Mouse (Mus musculus): ENCODE data around the gene Adamts2. TPM values are rescaled to one million over a fixed set of nuclear protein-coding genes. Genes with fewer than 3 reads are reported as not detected.

The Adamts2 gene
- polyA plus RNA-seq, 1 experiment from 2014 or later, result 2.7 TPM

DNA sequence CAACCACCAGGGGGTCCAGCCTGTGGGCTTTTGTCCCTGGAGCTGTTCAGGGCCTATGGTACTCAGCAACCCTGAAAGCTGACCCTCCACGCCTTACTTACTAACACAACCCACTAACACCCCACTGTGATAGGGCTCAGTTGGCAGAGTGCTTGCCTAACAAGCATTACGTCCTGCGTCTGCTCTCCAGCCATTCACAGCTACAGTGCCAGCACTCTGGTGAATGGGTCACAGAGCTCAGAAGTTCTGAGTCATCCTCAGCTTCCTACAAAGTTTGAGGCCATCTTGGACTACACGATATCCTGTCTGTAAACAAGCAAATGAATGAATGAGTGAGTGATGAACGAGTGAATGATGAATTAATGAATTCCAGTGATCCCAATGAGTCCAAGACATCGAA is 118.5 kb downstream of the Adamts2 start:
- H3K27ac ChIP-seq (replicated peaks; ENCODE audit: low read depth, low read length), result no peak overlapping the region
- H3K4me2 ChIP-seq (ENCODE audit: low read length), result no peak overlapping the region
- H3K9ac ChIP-seq (replicated peaks; ENCODE audit: low read length), result no peak overlapping the region
- no peaks in the 10 kb centered on the region for H3K27me3 ChIP-seq (ENCODE audit: control insufficient read depth, insufficient read depth, low read length)
- no peaks in the 10 kb centered on the region for H3K4me1 ChIP-seq (ENCODE audit: control insufficient read depth, insufficient read depth, low read length)
- no peak for ATAC-seq (ENCODE audit: low FRiP score, low TSS enrichment)
- H3K9me3 ChIP-seq (ENCODE audit: control insufficient read depth, low read length), result no peaks in the 10 kb centered on the region
- H3K36me3 ChIP-seq (ENCODE audit: control insufficient read depth, insufficient read depth, low read length), result no peaks in the 10 kb centered on the region
- DNase-seq, result no peak
- WGBS, result 74% methylated on average over 6 of the region's 6 CpGs
- H3K4me3 ChIP-seq (replicated peaks; ENCODE audit: low read depth, low read length), result no peak overlapping the region

- Histone ChIP-seq H3K27ac (replicated peaks; ENCODE audit: low read depth, low read length) (no peak overlapping the region), H3K9ac (replicated peaks; ENCODE audit: low read length) (no peak overlapping the region), H3K36me3 (ENCODE audit: control insufficient read depth, insufficient read depth, low read length) (no peaks in the 10 kb centered on the region), H3K27me3 (ENCODE audit: control insufficient read depth, insufficient read depth, low read length) (no peaks in the 10 kb centered on the region), H3K4me3 (replicated peaks; ENCODE audit: low read depth, low read length) (no peak overlapping the region), H3K4me1 (ENCODE audit: control insufficient read depth, insufficient read depth, low read length) (no peaks in the 10 kb centered on the region), H3K4me2 (ENCODE audit: low read length) (no peak overlapping the region), H3K9me3 (ENCODE audit: control insufficient read depth, low read length) (no peaks in the 10 kb centered on the region)
- no peak for ATAC-seq (ENCODE audit: low FRiP score, low TSS enrichment)
- 47% methylated on average over 12 of the region's 12 CpGs for WGBS
- DNase-seq, result peak; percentile 54
Measured at GRCm38 (mm10) chr11:50720856-50721550, 119.1 kb downstream of the Adamts2 start.

- H3K4me2 ChIP-seq (ENCODE audit: low read length), result no peak overlapping the region
- no peaks in the 10 kb centered on the region for H3K36me3 ChIP-seq (ENCODE audit: control insufficient read depth, insufficient read depth, low read length)
- H3K4me1 ChIP-seq (ENCODE audit: control insufficient read depth, insufficient read depth, low read length), result no peaks in the 10 kb centered on the region
- DNase-seq (no peak), ATAC-seq (ENCODE audit: low FRiP score, low TSS enrichment) (no peak)
- H3K27me3 ChIP-seq (ENCODE audit: control insufficient read depth, insufficient read depth, low read length), result no peaks in the 10 kb centered on the region
- H3K4me3 ChIP-seq (replicated peaks; ENCODE audit: low read depth, low read length), result no peak overlapping the region
- WGBS, result 82% methylated on average over 4 of the region's 4 CpGs
- no peak overlapping the region for H3K9ac ChIP-seq (replicated peaks; ENCODE audit: low read length)
- no peak overlapping the region for H3K27ac ChIP-seq (replicated peaks; ENCODE audit: low read depth, low read length)
- H3K9me3 ChIP-seq (ENCODE audit: control insufficient read depth, low read length), result no peaks in the 10 kb centered on the region
Measured at GRCm38 (mm10) chr11:50725595-50725994, 123.7 kb downstream of the Adamts2 start.

DNA sequence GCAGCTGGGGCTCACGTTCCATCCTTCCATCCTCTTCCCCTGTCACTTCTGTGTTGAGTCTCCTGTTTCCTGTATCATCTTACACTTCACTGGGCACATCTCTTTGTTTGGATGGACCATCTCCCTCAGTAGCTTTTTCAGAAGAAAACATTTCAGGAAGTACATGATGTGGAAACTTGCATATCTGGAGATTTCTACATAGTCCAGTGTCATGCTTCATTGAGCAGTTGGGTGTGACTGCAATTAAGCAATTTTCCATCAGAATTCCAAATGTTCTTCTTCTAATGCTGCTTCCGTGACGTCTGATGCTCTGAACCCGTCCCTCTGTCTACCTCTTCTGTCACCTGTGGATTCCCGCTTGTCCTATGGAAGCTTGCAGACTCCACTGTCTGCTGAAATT is 124.2 kb downstream of the Adamts2 start:
- Histone ChIP-seq H3K27me3 (ENCODE audit: control insufficient read depth, insufficient read depth, low read length) (no peaks in the 10 kb centered on the region), H3K4me1 (ENCODE audit: control insufficient read depth, insufficient read depth, low read length) (no peaks in the 10 kb centered on the region), H3K36me3 (ENCODE audit: control insufficient read depth, insufficient read depth, low read length) (no peaks in the 10 kb centered on the region), H3K9ac (replicated peaks; ENCODE audit: low read length) (no peak overlapping the region), H3K4me3 (replicated peaks; ENCODE audit: low read depth, low read length) (no peak overlapping the region), H3K9me3 (ENCODE audit: control insufficient read depth, low read length) (no peaks in the 10 kb centered on the region), H3K27ac (replicated peaks; ENCODE audit: low read depth, low read length) (no peak overlapping the region), H3K4me2 (ENCODE audit: low read length) (no peak overlapping the region)
- 89% methylated on average over 5 of the region's 5 CpGs for WGBS
- DNase-seq (no peak), ATAC-seq (ENCODE audit: low FRiP score, low TSS enrichment) (no peak)

DNA sequence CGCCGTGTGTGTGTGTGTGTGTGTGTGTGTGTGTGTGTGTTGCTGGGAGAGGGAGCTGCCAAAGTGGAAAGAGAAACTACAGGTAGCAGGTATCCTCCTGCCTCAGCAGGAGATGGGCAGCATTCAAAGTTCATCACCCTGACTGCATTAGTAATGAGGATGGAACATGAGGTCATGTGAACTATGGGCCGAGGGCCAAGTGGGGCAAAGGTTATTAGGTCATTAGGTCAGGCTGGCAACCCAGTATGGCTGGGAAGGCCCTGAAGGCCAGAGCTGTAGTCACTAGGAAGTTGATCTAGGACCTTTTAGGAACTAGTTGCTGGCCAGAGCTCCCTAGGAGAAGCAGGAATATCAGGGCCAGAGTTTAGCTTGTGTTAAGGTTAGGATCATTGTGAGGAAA is 131.3 kb downstream of the Adamts2 start:
- H3K27ac ChIP-seq (replicated peaks; ENCODE audit: low read depth, low read length), result no peak overlapping the region
- DNase-seq, result no peak
- no peaks in the 10 kb centered on the region for H3K36me3 ChIP-seq (ENCODE audit: control insufficient read depth, insufficient read depth, low read length)
- no peak overlapping the region for H3K9ac ChIP-seq (replicated peaks; ENCODE audit: low read length)
- H3K27me3 ChIP-seq (ENCODE audit: control insufficient read depth, insufficient read depth, low read length), result no peaks in the 10 kb centered on the region
- ATAC-seq (ENCODE audit: low FRiP score, low TSS enrichment), result no peak
- no peak overlapping the region for H3K4me3 ChIP-seq (replicated peaks; ENCODE audit: low read depth, low read length)
- H3K4me1 ChIP-seq (ENCODE audit: control insufficient read depth, insufficient read depth, low read length), result no peaks in the 10 kb centered on the region
- H3K4me2 ChIP-seq (ENCODE audit: low read length), result no peak overlapping the region
- no peaks in the 10 kb centered on the region for H3K9me3 ChIP-seq (ENCODE audit: control insufficient read depth, low read length)
- 82% methylated on average over 3 of the region's 3 CpGs for WGBS

- Histone ChIP-seq H3K4me2 (ENCODE audit: low read length) (no peak overlapping the region), H3K36me3 (ENCODE audit: control insufficient read depth, insufficient read depth, low read length) (no peaks in the 10 kb centered on the region), H3K9me3 (ENCODE audit: control insufficient read depth, low read length) (no peaks in the 10 kb centered on the region), H3K27me3 (ENCODE audit: control insufficient read depth, insufficient read depth, low read length) (no peaks in the 10 kb centered on the region), H3K4me1 (ENCODE audit: control insufficient read depth, insufficient read depth, low read length) (no peaks in the 10 kb centered on the region), H3K9ac (replicated peaks; ENCODE audit: low read length) (no peak overlapping the region), H3K4me3 (replicated peaks; ENCODE audit: low read depth, low read length) (no peak overlapping the region), H3K27ac (replicated peaks; ENCODE audit: low read depth, low read length) (no peak overlapping the region)
- no peak for ATAC-seq (ENCODE audit: low FRiP score, low TSS enrichment)
- 79% methylated on average over 4 of the region's 4 CpGs for WGBS
- DNase-seq, result peak; percentile 21
Measured at GRCm38 (mm10) chr11:50734129-50734528, 132.2 kb downstream of the Adamts2 start.

DNA sequence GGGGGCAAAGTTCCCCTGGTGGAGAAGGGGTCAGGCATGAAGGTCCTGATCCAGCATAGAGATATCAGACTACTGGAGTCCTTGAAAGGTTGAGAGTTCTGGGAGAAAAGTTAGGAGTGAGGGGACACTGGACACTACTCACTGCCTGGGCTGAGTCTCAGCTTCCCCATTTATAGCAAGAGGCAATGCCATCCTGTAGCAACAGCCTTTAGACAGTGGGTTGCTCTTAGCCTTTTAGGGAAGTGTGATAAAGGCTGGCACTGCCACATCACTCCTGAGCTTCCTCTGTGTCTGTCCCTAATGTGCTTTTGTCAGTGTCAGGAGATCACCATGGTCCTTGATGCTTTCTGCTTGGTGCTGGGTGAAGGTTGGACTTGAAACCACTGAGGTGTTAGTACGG is 134.7 kb downstream of the Adamts2 start:
- no peak overlapping the region for H3K27ac ChIP-seq (replicated peaks; ENCODE audit: low read depth, low read length)
- H3K9me3 ChIP-seq (ENCODE audit: control insufficient read depth, low read length), result no peaks in the 10 kb centered on the region
- H3K4me3 ChIP-seq (replicated peaks; ENCODE audit: low read depth, low read length), result no peak overlapping the region
- H3K9ac ChIP-seq (replicated peaks; ENCODE audit: low read length), result no peak overlapping the region
- no peak for ATAC-seq (ENCODE audit: low FRiP score, low TSS enrichment)
- no peak for DNase-seq
- 100% methylated on average over 1 of the region's 1 CpGs for WGBS
- no peaks in the 10 kb centered on the region for H3K36me3 ChIP-seq (ENCODE audit: control insufficient read depth, insufficient read depth, low read length)
- no peak overlapping the region for H3K4me2 ChIP-seq (ENCODE audit: low read length)
- H3K27me3 ChIP-seq (ENCODE audit: control insufficient read depth, insufficient read depth, low read length), result no peaks in the 10 kb centered on the region
- H3K4me1 ChIP-seq (ENCODE audit: control insufficient read depth, insufficient read depth, low read length), result no peaks in the 10 kb centered on the region

- WGBS, result 87% methylated on average over 1 of the region's 1 CpGs
- no peaks in the 10 kb centered on the region for H3K36me3 ChIP-seq (ENCODE audit: control insufficient read depth, insufficient read depth, low read length)
- no peak for ATAC-seq (ENCODE audit: low FRiP score, low TSS enrichment)
- no peaks in the 10 kb centered on the region for H3K4me1 ChIP-seq (ENCODE audit: control insufficient read depth, insufficient read depth, low read length)
- H3K4me2 ChIP-seq (ENCODE audit: low read length), result no peak overlapping the region
- H3K9ac ChIP-seq (replicated peaks; ENCODE audit: low read length), result no peak overlapping the region
- no peak for DNase-seq
- H3K27me3 ChIP-seq (ENCODE audit: control insufficient read depth, insufficient read depth, low read length), result no peaks in the 10 kb centered on the region
- no peak overlapping the region for H3K4me3 ChIP-seq (replicated peaks; ENCODE audit: low read depth, low read length)
- H3K27ac ChIP-seq (replicated peaks; ENCODE audit: low read depth, low read length), result no peak overlapping the region
- no peaks in the 10 kb centered on the region for H3K9me3 ChIP-seq (ENCODE audit: control insufficient read depth, low read length)
Measured at GRCm38 (mm10) chr11:50738436-50738835, 136.6 kb downstream of the Adamts2 start.

DNA sequence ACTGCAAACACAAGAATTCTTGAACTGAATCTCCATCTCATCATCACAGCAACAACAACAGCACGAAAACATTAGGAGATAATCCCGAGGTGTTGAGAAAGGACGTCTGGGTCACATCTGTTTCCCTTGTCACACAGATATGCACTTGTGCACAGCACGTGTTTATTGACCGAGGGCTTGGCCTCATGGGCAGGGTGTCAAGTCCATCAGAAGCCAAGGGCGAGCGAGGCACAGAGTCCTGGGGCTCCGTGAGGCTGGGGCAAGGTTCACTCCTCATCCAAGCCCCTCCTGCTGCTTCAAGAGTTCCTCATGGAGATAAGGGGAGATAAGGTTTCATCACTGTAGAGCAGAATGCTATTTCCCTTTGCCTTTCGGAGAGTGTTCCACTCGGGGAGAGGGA is 137.6 kb downstream of the Adamts2 start:
- WGBS, result 68% methylated on average over 10 of the region's 10 CpGs
- Histone ChIP-seq H3K9ac (replicated peaks; ENCODE audit: low read length) (no peak overlapping the region), H3K4me1 (ENCODE audit: control insufficient read depth, insufficient read depth, low read length) (no peaks in the 10 kb centered on the region), H3K4me2 (ENCODE audit: low read length) (no peak overlapping the region), H3K4me3 (replicated peaks; ENCODE audit: low read depth, low read length) (no peak overlapping the region), H3K27ac (replicated peaks; ENCODE audit: low read depth, low read length) (no peak overlapping the region), H3K27me3 (ENCODE audit: control insufficient read depth, insufficient read depth, low read length) (no peaks in the 10 kb centered on the region), H3K9me3 (ENCODE audit: control insufficient read depth, low read length) (no peaks in the 10 kb centered on the region), H3K36me3 (ENCODE audit: control insufficient read depth, insufficient read depth, low read length) (no peaks in the 10 kb centered on the region)
- no peak for DNase-seq
- no peak for ATAC-seq (ENCODE audit: low FRiP score, low TSS enrichment)

Measured in midbrain, embryonic 14.5 days (tissue).